Comparison of ENCODE assay signal across 27 mouse cellular contexts in the genomic region with DNA sequence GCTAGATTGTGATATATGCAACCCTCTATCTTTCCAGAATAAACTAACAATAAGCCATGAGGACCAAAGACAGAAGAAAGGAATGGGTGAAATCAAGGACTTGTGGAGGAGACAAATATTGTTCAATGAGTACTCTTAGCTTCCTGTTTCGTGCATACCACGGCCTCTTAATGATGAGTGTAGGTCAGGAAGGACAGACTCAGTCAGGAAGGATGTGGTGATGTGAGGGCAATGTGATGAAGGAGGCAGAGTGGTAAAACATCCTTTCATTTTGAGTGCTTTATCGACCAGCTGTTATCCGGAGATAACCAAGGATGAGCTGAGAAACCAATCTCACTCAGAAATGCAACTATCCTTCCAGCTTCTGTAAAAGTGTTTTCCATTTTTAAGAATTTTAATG. TPM values are rescaled to one million over a fixed set of nuclear protein-coding genes. Genes with fewer than 3 reads are reported as not detected.
DNase-seq lines count a peak whose midpoint lies in the region; ATAC-seq and TF ChIP-seq lines count a peak whose summit lies in the region.
"Had no signal": no experiment of that assay in that cellular context is flagged by ENCODE, and none has a peak within 500 bp of the region (broad histone marks: within the 10 kb centered on the region; RNA-seq: fewer than 3 reads in every experiment).

No protein-coding gene starts in this region.

- H3K9me3 ChIP-seq in forebrain, embryonic 10.5 days = no peaks in the 10 kb centered on the region
- H3K9me3 ChIP-seq: heart, embryonic 10.5 days; heart, embryonic 13.5 days; hindbrain, embryonic 12.5 days; hindbrain, embryonic 15.5 days had no signal

- H3K36me3 ChIP-seq in forebrain, embryonic 10.5 days (replicated peaks) = no peaks in the 10 kb centered on the region
- H3K36me3 ChIP-seq: heart, embryonic 10.5 days; heart, embryonic 13.5 days; hindbrain, embryonic 12.5 days; hindbrain, embryonic 15.5 days had no signal

- no peak for TF ChIP-seq CTCF in layer of hippocampus, adult 2 months (conservative IDR thresholded peaks at IDR 0.05)

- peak; percentile 6 for DNase-seq in induced T-regulatory cell, adult 2 months (ENCODE audit: low read depth)
- DNase-seq in naive thymus-derived CD4-positive, alpha-beta T cell, adult 2 months (ENCODE audit: low read depth) = peak; percentile 19
- DNase-seq in cerebellum, postnatal 14 days = no peak
- no peak for DNase-seq in left cerebral cortex, adult 8-10 months (ENCODE audit: low spot score in 2 of 2)
- DNase-seq in forebrain, embryonic 10.5 days (ENCODE audit: extremely low spot score, low spot score) = no peak
- DNase-seq in layer of hippocampus, adult 2 months (ENCODE audit: low spot score in 2 of 2) = no peak
- DNase-seq: adrenal gland, postnatal 10 days; adrenal gland, postnatal 36 days; cerebellum, adult 18-20 months; cerebellum, adult 9-10 months; cerebellum, postnatal 25 days; forebrain, postnatal 0 days; gastrocnemius, adult 2 months; gastrocnemius, postnatal 14 days; heart, adult 2 months; heart, postnatal 14 days; heart, postnatal 4 days had no signal

- peak; percentile 80 for ATAC-seq in CD4-positive, CD25-positive, alpha-beta regulatory T cell, adult 4 months
- ATAC-seq in common myeloid progenitor, adult 5-6 weeks (replicated peaks; ENCODE audit: low read depth, poor library complexity, severe bottlenecking) = peak; percentile 100
- ATAC-seq: forebrain, embryonic 14.5 days; forebrain, postnatal 0 days; intestine, embryonic 16.5 days had no signal

- H3K27me3 ChIP-seq in forebrain, embryonic 10.5 days (ENCODE audit: poor library complexity, severe bottlenecking) = peaks cover 13% of the 10 kb centered on the region
- H3K27me3 ChIP-seq: heart, embryonic 13.5 days; hindbrain, embryonic 12.5 days; hindbrain, embryonic 15.5 days had no signal

- no peaks in the 10 kb centered on the region for H3K4me1 ChIP-seq in forebrain, embryonic 10.5 days
- H3K4me1 ChIP-seq: heart, embryonic 10.5 days; heart, embryonic 13.5 days; hindbrain, embryonic 12.5 days; hindbrain, embryonic 15.5 days had no signal

- no peak overlapping the region for H3K27ac ChIP-seq in forebrain, embryonic 10.5 days
- no peak overlapping the region for H3K27ac ChIP-seq in layer of hippocampus, adult 2 months
- H3K27ac ChIP-seq: gastrocnemius, adult 2 months; heart, adult 2 months; heart, embryonic 10.5 days; heart, embryonic 13.5 days; hindbrain, embryonic 12.5 days; hindbrain, embryonic 15.5 days had no signal

- WGBS in forebrain, embryonic 10.5 days = 91% methylated on average over 4 of the region's 4 CpGs

- H3K4me3 ChIP-seq in forebrain, embryonic 10.5 days = no peak overlapping the region
- no peak overlapping the region for H3K4me3 ChIP-seq in layer of hippocampus, adult 2 months
- H3K4me3 ChIP-seq: gastrocnemius, adult 2 months; heart, adult 2 months; heart, embryonic 10.5 days; heart, embryonic 13.5 days; hindbrain, embryonic 12.5 days; hindbrain, embryonic 15.5 days had no signal

RNA-seq across cellular contexts. Expression of gene Lhfpl1, which starts 13.6 kb away (rescaled TPM):
- polyA plus RNA-seq in CD4-positive, CD25-positive, alpha-beta regulatory T cell, adult 4 months (2017; shearing (Covaris generic)) = 1 to 10 TPM; 2.6 to 4.4 TPM
- total RNA-seq in common myeloid progenitor, adult 5-6 weeks (2017) = not detected in 2 replicates
- total RNA-seq in left cerebral cortex, adult 8-10 months (2022) = under 1 TPM in 2 of 4 experiments, not detected in 2; 0.28 to 0.44 TPM
- polyA plus RNA-seq in forebrain, embryonic 10.5 days (2016; fragmentation: Nextera tagmentation; extraction: Ambion mirVana) = 0.35 and 0.42 TPM in 2 replicates
- total RNA-seq in layer of hippocampus, adult 2 months (2021) = 1 to 10 TPM; 2.4 to 5.7 TPM
- total RNA-seq: adrenal gland, adult 18-20 months; adrenal gland, postnatal 36 days; forebrain, postnatal 0 days; heart, adult 2 months; heart, postnatal 14 days; heart, postnatal 4 days; MEL had no signal
- polyA plus RNA-seq: heart, adult 2 months had no signal

Comparison
In these comparisons a context has a peak if more than half of its experiments do, and no peak if none do; other contexts are left out.
1. DNase-seq: peak in induced T-regulatory cell, adult 2 months (single experiment) and naive thymus-derived CD4-positive, alpha-beta T cell, adult 2 months (single experiment); none in cerebellum, postnatal 14 days (0 of 2), left cerebral cortex, adult 8-10 months (0 of 2), forebrain, embryonic 10.5 days (single experiment) and layer of hippocampus, adult 2 months (0 of 2).